Mouse (Mus musculus) monocyte, adult 5-6 weeks (primary cell): ENCODE measurements at regions not wholly inside any gene's neighbourhood (a gene's known extent, or its start where the extent isn't known, plus 50 kb on each side); places are given as distances from the start of the nearest gene placed in this dataset.

Experiments used
- ATAC-seq: fragments of 153-309, 156-312 bp; replicated peaks from 2 replicates; pipeline ENCODE4 v1.8.0; 2017; ENCODE audit warnings: mild to moderate bottlenecking; ENCODE audit not compliant: low TSS enrichment, insufficient number of reproducible peaks, severe bottlenecking, poor library complexity, low FRiP score

DNA sequence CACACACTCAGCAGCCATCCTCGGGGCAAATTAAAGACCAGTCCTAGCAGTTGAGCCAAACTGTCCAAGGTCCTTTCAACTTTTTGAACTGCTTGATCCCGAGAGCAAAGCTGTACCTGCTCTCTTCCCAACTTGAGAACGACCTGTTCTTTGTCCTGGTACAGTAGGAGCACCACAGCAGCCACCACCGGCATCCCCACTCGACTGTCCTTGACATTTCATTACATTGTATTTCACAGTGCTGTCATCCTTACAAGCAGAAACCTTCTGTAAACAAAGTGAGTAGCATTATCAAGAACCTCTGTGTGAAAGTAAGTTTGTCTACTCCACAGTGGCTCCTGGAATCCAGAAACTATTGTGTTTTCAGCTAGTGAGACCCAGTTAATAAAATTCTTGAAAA is 240.2 kb upstream of the Zfp462 start:
- ATAC-seq, result no peak

DNA sequence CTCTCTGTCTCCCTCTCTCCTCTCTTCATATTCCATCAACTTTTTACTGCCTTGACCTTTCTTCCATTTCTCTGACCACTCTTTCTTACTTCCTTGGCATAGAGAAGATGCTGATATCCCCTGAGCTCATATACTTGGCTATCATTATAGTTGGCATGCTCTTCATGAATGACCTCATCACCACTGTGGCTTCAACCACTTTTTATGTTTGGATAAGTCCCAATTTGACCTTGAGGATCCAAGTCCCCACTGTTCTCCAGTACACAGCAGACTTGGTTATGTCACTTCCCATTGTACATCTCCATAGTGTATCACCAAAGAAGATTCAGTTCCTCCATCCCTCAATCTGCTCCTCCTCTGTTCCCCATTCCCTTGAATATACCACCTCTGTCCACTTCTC is 235.1 kb upstream of the Zfp462 start:
- ATAC-seq, result no peak

DNA sequence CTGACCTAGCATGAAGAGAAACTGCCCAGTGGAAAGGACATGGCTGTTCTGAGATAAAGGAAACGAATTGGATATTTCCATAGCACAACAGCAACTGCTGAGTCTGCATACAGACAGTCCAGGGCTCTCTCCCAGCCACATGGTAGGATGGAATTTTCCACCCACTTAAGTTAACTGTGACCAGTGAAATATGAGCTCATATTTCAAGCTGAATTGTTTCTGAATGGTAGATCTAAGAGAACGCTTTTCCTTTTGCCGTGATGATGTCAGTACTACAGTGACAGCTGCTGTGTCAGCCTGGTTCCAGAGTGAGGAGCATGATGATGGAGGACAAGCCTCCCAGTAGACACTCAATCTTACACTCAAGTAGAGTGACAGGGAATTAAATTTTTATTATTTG is 231.9 kb upstream of the Zfp462 start:
- ATAC-seq, result no peak

DNA sequence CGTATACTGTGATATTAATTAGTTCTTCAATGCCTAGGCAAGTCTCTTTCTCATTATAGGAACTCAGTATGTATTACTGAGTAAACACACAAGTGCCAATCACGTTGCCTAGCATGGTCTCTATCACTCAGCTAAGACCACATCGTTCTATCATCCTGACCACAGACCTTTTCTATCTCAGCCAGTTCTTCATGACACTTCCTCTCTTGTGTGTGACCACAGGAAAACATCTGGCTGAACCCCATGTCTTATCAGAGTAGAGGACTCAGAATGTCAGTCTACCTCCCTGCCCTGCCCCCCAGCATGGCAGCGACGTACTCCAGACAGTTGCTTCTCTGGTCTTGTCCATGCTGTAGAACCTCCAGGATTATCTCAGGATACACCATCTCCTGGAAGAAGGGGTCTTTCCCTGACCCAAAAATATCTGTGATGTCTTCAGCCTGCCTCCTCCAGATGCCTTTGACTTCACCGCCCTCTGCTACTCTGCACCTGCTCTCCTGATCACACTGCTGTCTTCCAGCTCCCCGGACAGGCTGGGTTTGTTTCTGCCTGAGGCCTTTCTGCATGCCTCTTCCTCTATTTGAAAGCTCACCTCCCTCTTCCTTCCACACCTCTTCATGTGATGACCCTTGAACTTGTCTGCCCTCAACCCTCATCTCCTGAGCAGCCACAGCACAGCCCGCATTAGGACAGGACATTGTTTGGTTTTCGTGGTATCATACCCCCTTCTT is 230.1 kb upstream of the Zfp462 start:
- no peak for ATAC-seq

DNA sequence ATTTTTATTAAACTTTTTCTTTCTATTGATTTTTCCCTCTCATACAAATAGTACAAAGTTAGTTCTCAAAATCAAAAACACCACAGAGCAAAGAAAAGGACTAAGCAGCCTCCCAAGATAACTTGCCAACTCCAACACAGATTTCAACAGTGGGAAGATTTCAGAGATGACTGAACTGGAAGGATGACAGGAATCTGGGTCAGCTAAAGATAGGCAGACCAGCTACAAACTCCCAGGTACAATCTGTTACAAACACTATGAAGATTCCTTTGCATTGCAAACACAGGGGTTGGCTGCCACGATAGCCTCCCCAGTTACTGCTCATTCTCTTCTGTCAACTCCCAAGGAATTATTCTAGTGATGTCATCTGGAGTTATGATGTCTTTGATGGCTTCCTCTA is 226.8 kb upstream of the Zfp462 start:
- ATAC-seq, result no peak

DNA sequence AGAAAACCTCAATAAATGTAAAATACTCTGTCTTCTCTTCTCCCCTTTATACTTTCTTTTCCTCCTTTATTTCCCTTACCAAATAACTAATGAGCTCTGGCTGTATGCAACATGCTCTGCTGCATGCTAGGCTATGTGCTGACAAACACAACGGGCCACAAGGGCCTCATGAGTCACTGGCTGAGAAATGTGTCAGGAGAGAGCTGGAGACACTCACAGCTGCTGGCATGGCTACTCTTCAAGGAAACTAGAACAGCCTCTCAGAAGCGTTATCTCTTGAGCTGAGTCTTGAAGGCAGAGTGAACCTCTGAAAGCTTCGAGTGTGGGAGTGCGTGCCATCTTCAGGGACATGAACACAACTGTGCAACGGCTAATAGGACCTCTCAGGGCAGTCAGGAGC is 205.8 kb upstream of the Zfp462 start:
- no peak for ATAC-seq

DNA sequence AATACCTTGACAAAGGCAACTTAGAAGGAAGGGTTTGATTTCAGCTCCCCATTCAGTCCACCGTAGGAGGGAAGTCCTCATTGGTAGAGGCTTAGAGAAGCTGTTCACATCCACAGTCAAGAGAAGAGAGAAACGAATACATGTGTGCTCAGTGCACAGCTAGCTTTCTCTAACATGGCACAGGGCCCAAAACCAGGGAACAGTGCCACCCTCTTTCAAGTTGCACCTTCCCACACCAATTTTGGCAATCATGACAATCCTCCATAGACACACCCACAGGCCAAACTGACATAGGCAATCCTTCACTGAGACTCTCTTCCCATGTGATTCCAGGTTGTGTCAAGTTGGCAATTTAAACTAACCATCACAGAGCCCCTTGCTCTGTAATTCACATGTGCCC is 193.4 kb upstream of the Zfp462 start:
- no peak for ATAC-seq

DNA sequence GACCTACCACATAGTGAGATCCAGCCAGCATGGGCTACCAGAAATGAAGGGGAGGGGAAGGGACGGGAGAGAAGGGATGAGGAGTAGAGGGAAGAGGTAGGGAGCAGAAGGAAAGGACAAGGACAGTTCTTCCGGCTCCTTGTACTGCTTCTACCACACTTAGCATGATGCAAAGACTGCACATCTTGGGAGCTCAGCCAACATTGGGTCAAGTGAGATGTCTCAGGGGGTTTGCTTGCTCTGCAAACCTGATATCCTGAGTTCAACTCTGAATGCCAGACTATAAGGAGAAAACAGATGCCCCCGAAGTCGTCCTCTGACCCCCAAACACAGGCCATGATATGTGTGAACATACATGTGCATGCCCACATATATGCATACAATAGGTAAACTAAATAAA is 188.4 kb upstream of the Zfp462 start:
- ATAC-seq, result no peak

DNA sequence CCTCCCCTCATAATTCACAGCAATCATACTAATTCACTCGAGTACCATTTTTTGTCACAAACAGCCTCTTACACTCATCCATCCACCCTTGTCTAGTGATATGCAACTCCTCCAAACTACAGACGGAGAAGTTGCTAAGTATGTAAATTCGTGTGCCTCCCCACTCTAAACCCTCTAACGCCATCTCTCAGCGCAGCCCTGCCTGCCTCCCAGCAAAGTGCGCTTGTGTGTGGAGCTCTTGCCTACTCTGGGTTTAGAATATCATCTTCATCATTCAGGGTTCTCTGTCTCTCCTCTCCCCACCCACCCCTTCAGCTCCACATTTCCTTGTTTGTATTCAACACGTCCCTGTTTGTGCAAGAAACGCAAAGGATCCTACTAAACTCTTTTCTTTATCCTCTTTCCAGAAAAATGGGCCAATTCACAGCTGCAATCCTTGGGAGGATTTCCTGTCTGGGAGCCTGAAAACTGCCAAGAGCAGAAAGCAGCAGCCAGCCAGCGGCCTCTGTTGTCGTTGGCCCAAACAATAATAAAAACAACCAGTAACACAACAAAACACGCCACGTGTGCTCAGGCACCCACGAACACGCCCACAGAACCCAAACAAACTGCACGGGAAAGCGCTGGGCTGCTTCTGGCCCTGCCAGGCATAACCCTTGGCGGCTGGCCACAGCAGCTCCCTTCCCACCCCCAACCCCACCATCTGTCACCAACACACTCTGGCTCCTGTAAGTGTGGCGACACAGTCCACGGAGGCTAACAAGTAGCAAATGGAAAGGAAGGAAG is 186.9 kb upstream of the Zfp462 start:
- no peak for ATAC-seq

DNA sequence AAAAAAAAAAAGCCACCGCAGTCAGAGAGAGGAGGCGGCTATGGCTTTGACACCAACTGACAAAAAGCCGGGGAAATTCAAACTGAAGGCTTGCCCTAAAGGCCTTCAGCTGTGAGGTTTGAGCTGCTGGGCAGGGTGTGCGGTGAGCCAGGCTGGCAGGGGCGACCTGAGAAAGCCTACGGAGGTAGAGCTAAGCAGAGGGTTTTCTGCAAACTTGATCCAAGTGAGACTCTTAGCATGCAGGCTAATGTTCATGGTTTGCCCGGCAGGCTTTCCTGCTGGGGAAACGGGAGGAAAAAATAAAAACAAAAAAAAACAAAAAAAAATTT is 186.4 kb upstream of the Zfp462 start:
- no peak for ATAC-seq

DNA sequence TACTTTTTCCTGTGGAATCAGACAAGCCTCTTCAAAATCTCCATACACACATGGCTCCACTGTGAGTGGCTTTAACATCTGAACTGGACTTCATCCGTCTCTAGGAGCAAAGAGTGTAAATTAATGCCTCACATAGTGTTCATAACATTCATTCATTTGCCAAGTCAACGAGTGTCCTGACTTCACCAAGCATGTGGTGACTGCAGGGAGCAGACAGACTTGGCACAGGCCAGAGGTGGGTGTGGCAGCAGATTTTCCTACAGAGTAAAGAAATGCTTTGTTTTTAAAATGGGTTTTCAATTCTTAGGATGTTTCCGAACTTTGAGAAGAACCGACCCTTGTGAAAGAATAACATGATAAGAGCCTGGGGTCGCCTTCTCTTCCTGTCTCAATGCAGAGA is 183.6 kb upstream of the Zfp462 start:
- no peak for ATAC-seq

DNA sequence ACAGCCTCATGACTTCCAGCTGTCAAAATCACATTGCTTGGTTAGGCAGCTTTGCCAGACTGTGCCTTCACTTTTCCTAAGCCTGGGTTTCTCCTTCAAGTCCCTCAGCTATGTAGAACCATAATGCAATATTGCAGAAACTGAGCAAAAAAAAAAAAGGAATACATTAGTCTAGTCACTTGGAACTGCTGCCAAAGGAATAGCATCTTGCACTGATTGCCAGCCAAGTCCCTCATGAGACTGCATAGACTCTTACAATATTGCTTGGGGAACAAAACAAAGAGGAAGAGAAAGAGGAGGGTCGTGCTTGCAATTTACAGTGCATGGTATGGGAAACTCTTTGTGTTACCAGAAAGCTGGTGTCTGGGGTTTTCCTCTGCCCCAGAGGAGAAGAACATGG is 179.8 kb upstream of the Zfp462 start:
- no peak for ATAC-seq

DNA sequence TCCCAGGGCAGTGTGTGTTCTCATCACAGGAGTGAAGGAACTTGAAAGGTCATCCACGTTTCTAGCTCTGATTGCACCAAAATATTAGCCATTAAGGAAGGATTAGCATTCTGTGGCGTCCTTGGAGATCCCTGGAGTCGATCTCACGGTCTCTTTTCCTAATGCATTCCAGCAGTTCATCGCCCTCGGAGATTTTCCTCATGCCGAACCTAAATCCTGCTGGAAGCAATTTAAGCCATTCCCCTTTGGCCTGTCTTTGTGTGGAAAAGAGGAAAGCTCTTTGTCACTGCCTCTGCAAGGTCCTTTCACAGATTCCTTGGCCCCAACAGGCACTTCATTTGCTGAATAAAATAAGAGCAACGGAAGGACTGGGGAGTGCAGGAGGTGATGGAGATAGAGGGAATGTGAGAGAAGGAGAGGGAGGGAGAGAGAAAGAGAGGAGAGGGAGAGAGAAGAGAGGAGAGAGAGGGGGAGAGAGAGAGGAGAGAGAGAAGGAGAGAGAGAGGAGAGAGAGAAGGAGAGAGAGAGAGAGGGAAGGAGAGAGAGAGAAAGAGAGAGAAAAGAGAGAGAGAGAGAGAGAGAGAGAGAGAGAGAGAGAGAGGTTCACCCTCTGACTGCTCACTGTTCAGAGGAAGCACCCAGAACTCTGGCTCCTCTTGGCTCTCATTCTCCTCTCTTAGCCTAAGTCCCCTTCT is 177.2 kb upstream of the Zfp462 start:
- no peak for ATAC-seq

DNA sequence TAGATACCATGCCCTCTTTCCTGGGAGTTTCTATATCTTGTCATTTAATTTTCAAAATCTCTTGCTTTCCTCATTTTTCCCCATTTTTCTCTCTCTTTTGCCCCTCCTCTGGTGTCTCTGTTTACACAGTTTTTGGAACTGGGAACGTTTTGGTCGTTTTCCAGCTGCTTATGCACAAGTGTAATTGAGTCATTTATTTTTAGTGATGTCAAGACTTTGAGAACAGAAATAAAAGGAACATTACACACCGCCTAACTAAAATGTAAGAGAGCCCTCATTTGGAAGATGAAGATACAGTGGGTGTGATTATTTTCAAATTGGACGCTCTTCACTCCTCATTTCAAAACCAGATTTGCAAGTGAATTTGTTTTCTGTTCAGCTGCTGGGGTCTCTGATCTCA is 176.0 kb upstream of the Zfp462 start:
- no peak for ATAC-seq

DNA sequence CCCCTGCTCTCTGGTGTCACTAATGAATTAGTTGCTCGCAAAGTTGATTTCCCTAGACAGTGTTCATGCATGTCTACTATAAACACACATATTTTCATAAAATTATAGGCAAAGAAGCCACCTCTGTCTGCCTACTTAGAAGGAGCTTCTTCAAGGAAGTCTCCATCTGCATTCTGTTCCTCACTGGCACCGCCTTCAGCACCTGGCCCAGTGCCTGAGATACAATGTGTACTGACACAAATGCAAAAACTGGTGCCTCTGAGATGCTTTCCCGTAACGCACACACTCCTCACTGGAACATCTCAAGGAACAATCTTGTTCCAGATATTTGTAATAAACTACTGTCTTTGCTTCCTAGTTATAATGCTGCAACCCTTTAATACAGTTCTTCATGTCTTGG is 170.8 kb upstream of the Zfp462 start:
- no peak for ATAC-seq

DNA sequence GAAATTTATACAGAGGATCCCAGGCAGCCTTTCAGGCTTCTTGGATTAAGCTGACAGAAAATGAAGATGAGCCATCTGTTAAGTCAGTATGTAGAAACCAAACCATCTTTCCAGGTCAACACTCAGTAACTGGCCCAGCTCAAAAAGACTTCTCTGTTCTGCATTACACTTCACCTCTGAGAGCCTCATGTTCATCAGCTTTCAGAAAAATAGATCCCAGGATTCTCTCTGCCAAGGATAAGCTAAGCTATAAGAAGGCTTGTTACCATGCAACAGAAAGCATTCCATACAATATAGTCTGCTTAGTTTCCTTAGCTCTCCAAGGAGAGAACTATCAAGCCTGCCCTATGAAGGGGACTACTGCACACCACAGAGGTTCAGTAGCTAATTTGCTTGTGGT is 170.1 kb upstream of the Zfp462 start:
- no peak for ATAC-seq

DNA sequence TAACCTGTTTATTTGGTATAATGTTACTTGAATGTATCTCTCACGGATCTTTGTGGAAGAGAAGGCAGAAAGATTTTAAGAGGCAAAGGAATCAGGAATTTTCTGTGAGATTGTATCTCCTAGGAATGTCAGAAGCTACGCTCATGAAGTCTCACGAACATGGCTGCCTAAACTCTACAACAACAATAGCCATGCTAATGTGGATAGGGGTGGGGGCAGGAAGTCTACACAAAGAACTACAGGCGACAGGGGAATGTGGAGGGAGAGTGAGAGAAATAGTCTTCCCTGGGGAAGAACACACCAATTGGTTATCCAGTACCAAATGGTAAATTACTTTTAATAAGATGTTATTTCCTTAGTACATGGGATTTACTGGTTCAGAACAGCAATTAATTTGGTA is 164.3 kb upstream of the Zfp462 start:
- no peak for ATAC-seq

DNA sequence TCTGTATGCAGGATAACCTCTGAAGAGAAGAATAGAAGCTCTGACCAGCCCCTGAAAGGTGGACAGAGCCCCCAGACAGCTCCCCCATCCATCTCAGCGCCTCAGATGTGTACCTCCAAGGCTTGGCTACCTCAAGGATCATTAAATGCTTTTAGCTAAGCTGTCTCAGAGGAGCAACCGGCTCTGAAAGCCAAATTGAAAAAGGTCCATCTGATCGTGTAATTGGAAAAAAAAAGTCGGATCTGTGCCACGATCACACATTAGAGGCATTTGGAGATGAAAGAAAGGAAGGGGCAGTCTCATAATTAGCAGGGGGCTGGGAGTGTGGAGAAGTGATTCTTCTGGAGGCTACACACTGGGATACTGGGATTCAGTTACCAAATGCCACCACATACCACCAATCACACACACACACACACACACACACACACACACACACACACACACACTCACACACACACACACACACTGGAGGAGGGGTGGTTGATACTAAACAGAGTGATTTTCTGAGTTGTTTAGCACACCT is 153.6 kb upstream of the Zfp462 start:
- ATAC-seq, result no peak

DNA sequence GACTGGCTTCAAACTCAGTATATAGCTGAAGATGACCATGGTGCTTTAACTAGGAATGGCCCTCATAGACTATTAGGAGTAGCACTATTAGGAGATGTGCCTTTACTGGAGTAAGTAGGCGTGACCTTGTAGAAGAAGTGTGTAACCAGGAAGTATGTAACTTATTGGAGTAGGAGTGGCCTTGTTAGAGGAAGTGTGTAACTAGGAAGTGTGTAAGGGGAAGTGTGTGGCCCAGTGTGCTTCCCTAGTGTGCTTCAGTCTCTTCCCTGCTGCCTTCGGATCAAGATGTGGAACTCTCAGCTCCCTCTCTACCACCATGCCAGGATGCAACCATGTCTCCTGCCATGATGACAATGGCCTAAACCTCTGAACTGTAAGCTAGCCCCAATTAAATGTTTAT is 151.0 kb upstream of the Zfp462 start:
- ATAC-seq, result 0 out of 2 replicates have a peak, but pooled peaks have one; percentile 40

DNA sequence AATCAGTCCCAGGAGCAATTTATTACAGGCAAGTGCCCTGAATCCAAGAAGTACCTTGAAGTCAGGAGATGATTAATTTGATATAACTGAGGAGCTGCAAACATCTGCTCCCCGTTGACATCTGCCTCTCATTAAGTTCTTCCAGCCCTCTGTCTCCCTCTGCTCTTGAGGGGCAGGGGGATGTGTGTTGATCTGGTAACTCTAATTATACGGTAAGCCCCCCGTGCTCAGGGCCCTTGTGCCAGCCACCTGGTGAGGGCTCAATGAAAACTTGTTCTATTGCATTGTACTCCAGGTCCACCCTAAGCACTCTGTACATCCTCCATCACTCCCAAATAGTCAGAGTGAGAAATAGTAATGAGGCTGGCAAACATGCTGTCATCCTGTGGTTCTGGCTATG is 149.6 kb upstream of the Zfp462 start:
- ATAC-seq, result no peak
